ENCODE assay signal across 13 mouse cellular contexts in the genomic region with DNA sequence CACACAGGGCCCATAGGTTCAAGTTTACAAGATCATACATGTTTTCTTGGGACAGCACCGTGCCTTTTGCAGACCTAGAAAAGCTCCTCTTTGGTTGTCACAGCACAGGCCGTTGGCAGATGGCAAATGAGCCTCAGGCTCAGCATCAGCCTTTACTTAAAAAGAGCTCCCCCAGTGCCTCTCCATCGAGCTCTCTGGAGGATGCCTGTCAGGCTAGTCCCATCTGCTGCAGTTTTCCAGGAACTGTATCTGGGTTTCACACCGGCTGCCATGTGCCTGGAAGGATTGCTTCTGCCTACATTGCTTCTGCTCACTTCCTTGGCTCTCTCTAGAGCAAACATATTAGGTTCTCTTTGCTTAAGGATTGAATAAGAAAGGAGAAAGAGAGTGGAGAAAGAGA.
DNase-seq lines count a peak whose midpoint lies in the region; ATAC-seq lines count a peak whose summit lies in the region.
"Had no signal": no experiment of that assay in that cellular context is flagged by ENCODE, and none has a peak within 500 bp of the region (broad histone marks: within the 10 kb centered on the region; RNA-seq: fewer than 3 reads in every experiment).

No protein-coding gene starts in this region.

- peak; percentile 58 for DNase-seq in forebrain, embryonic 14.5 days (ENCODE audit: low spot score)
- DNase-seq in cerebellum, postnatal 10 days = peak; percentile 54 to 66
- peak; percentile 74 to 79 for DNase-seq in layer of hippocampus, adult 8-10 months (ENCODE audit: low spot score in 2 of 2)
- peak; percentile 49 for DNase-seq in left cerebral cortex, postnatal 4 days
- DNase-seq in spleen, postnatal 4 days (ENCODE audit: low spot score in 2 of 2) = no peak
- no peak for DNase-seq in lung, postnatal 14 days
- DNase-seq in thymus, postnatal 14 days = no peak
- DNase-seq: adrenal gland, postnatal 14 days; gastrocnemius, postnatal 25 days; lung, postnatal 4 days had no signal

- ATAC-seq in forebrain, embryonic 14.5 days = 0 out of 2 replicates have a peak, but pooled peaks have one; percentile 34
- no peak for ATAC-seq in forebrain, embryonic 16.5 days

- no peak overlapping the region for H3K4me3 ChIP-seq in forebrain, embryonic 14.5 days (ENCODE audit: low read depth, low read length)
- no peak overlapping the region for H3K4me3 ChIP-seq in forebrain, embryonic 16.5 days (replicated peaks; ENCODE audit: low read length)
- H3K4me3 ChIP-seq: embryonic facial prominence, embryonic 10.5 days; limb, embryonic 13.5 days had no signal

- no peak overlapping the region for H3K9ac ChIP-seq in forebrain, embryonic 14.5 days (ENCODE audit: low read length)
- no peak overlapping the region for H3K9ac ChIP-seq in forebrain, embryonic 16.5 days (replicated peaks; ENCODE audit: low read depth, low read length)
- H3K9ac ChIP-seq: limb, embryonic 13.5 days had no signal

- no peaks in the 10 kb centered on the region for H3K9me3 ChIP-seq in forebrain, embryonic 14.5 days (replicated peaks; ENCODE audit: control insufficient read depth, low read length)
- no peaks in the 10 kb centered on the region for H3K9me3 ChIP-seq in forebrain, embryonic 16.5 days (ENCODE audit: control insufficient read depth, low read length)
- H3K9me3 ChIP-seq: embryonic facial prominence, embryonic 10.5 days; limb, embryonic 13.5 days had no signal

- no peaks in the 10 kb centered on the region for H3K36me3 ChIP-seq in forebrain, embryonic 14.5 days (ENCODE audit: control insufficient read depth, insufficient read depth, low read length)
- no peaks in the 10 kb centered on the region for H3K36me3 ChIP-seq in forebrain, embryonic 16.5 days (ENCODE audit: control insufficient read depth, insufficient read depth)
- H3K36me3 ChIP-seq: embryonic facial prominence, embryonic 10.5 days; limb, embryonic 13.5 days had no signal

- H3K27me3 ChIP-seq in forebrain, embryonic 14.5 days (replicated peaks; ENCODE audit: control insufficient read depth, insufficient read depth, low read length) = no peaks in the 10 kb centered on the region
- no peaks in the 10 kb centered on the region for H3K27me3 ChIP-seq in forebrain, embryonic 16.5 days (replicated peaks; ENCODE audit: control insufficient read depth, insufficient read depth, low read length)
- H3K27me3 ChIP-seq: limb, embryonic 13.5 days had no signal

- no peak overlapping the region for H3K27ac ChIP-seq in forebrain, embryonic 14.5 days (ENCODE audit: low read depth, low read length)
- H3K27ac ChIP-seq in forebrain, embryonic 16.5 days (ENCODE audit: low read length) = no peak overlapping the region
- H3K27ac ChIP-seq: embryonic facial prominence, embryonic 10.5 days; limb, embryonic 13.5 days had no signal

- H3K4me2 ChIP-seq in forebrain, embryonic 14.5 days (ENCODE audit: low read length) = no peak overlapping the region
- H3K4me2 ChIP-seq in forebrain, embryonic 16.5 days (ENCODE audit: low read length) = no peak overlapping the region
- H3K4me2 ChIP-seq: limb, embryonic 13.5 days had no signal

- intact Hi-C loops in left cerebral cortex, postnatal 4 days (cut with DNase I) = no loop called here

- WGBS in forebrain, embryonic 14.5 days = 55% methylated on average over 4 of the region's 4 CpGs
- 60% methylated on average over 4 of the region's 4 CpGs for WGBS in forebrain, embryonic 16.5 days

- H3K4me1 ChIP-seq in forebrain, embryonic 14.5 days (ENCODE audit: control insufficient read depth, insufficient read depth, low read length) = no peaks in the 10 kb centered on the region
- no peaks in the 10 kb centered on the region for H3K4me1 ChIP-seq in forebrain, embryonic 16.5 days (replicated peaks; ENCODE audit: control insufficient read depth, insufficient read depth, low read length)
- H3K4me1 ChIP-seq: embryonic facial prominence, embryonic 10.5 days; limb, embryonic 13.5 days had no signal

Comparison
In these comparisons a context has a peak if more than half of its experiments do, and no peak if none do; other contexts are left out.
1. DNase-seq: peak in forebrain, embryonic 14.5 days (single experiment), cerebellum, postnatal 10 days (2 of 2), layer of hippocampus, adult 8-10 months (2 of 2) and left cerebral cortex, postnatal 4 days (single experiment); none in spleen, postnatal 4 days (0 of 2), lung, postnatal 14 days (single experiment) and thymus, postnatal 14 days (single experiment).